Mouse (Mus musculus) gastrocnemius, adult 2 months (tissue): Measurements from ENCODE around the gene Lars2. TPM values are rescaled to one million over a fixed set of nuclear protein-coding genes. Genes with fewer than 3 reads are reported as not detected.

Experiments
- DNase-seq: peaks from one replicate; pipeline ENCODE4 v3.0.0; 2022
- H3K27ac ChIP-seq: fragments of 200-600 bp; 2 replicates; pipeline ENCODE4 v1.8.1; 2022; ENCODE audit warnings: mild to moderate bottlenecking
- H3K4me3 ChIP-seq: fragments of 200-600 bp; 2 replicates; pipeline ENCODE4 v1.8.1; 2022; ENCODE audit warnings: mild to moderate bottlenecking, moderate library complexity
- CTCF ChIP-seq: fragments of 200-600 bp; IDR thresholded peaks from 2 replicates; pipeline ENCODE4 v1.8.1; 2022; ENCODE audit warnings: antibody characterized with exemption, mild to moderate bottlenecking, moderate library complexity
- intact Hi-C: fragments of 180-260 bp; cut with DNase I; formaldehyde crosslinking; loops from one replicate; pipeline ENCODE4 v1.15.1; 2025
- total RNA-seq, 2 experiments: library from RNA; stranded (reverse); gene quantifications; 2 replicates each; pipeline ENCODE4 v1.2.3; 2021

Gene Lars2
- total RNA-seq, 2 experiments from 2014 or later: 22.9 to 24.3 TPM

- Histone ChIP-seq H3K4me3 (no peak overlapping the region), H3K27ac (peak overlapping the region; percentile 75)
- intact Hi-C loops: loop anchor here (5.0 to 10.0 kb wide), 2 partner anchors 39 to 252 kb away; no protein-coding TSS in a partner anchor
Measured at GRCm38 (mm10) chr9:123506270-123507146, 139.8 kb downstream of the Lars2 start.

GRCm38 (mm10) chr9:123507380-123507779 is 140.7 kb downstream of the Lars2 start:
- TF ChIP-seq CTCF: peak; percentile 60
- H3K4me3 ChIP-seq: no peak overlapping the region
- H3K27ac ChIP-seq: peak overlapping the region; percentile 75; the same call in 1 of the 2 replicates
- no peak for DNase-seq
- intact Hi-C loops: loop anchor here (5.0 to 10.0 kb wide), 2 partner anchors 40 to 253 kb away; no protein-coding TSS in a partner anchor

More at GRCm38 (mm10) chr9:123506270-123507146, 139.8 kb downstream of the Lars2 start:
- no peak for DNase-seq
- TF ChIP-seq CTCF: no peak; the same call in 1 of the 2 replicates

- intact Hi-C loops: loop anchor here (2.0 to 10.0 kb wide), 3 partner anchors 14 to 254 kb away; no protein-coding TSS in a partner anchor
- no peak for DNase-seq
- no peak overlapping the region for H3K4me3 ChIP-seq
- peak overlapping the region; percentile 20; the same call in 1 of the 2 replicates for H3K27ac ChIP-seq
- TF ChIP-seq CTCF: no peak
Measured at GRCm38 (mm10) chr9:123508986-123509385, 142.3 kb downstream of the Lars2 start.

DNA sequence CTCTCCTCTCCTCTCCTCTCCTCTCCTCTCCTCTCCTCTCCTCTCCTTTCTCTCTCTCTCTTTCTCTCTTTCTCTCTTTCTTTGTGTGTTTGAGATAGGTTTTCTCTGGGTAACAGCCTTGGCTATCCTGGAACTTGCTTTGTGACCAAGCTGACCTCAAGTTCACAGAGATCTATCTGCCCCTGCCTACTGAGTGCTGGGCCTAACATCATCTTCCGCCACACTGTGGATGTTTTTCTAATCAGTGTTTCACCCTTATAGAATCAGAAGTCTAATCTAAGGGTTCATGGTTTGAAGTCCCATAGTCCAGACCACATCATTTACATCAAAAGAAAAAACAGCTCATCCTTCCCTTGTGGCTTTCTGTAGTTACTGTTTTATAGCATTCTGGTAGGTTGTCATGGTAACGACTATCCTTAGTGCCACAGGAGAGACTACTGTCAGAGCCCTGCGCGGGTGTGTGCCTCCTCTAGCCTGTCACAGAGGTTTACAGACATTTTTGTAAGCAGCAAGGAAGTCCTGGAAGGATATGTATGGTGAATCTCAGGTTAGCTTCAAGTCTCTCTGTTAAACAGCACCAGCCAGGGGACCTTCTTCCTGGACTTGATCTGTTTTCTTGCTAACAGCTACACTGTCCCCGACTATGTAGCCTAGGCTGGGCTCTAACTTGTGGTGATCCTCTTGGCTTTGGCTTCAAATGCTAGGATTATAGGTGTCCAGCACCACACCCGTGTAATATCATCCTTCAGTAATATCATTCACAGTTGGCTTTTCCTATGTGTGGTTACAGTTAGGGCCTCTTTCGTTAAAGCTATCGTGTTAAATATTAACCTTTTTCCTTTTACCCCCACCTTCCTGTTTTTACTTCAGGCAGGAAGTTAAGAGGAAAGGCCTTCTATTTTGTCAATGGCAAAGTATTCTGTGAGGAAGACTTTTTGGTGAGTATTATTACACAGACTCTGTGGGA is 143.2 kb downstream of the Lars2 start:
- no peak for DNase-seq

DNA sequence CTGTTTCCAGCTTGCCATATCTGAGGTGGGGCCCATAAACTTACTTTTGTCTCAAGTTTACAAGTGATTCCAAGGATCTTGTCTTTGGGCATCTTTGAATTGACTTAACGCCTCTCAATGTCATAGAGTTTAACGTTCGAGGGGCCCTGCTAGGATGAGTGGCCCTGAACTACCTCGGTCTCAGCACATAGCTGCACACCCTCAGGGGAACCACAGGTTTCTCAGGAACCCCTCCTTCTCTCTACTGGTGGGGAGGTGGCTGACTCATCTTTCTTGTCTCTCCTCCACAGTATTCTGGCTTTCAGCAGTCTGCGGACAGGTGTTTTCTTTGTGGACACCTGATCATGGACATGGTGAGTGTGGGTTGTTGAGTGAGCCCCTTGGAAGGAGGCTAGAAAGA is 144.2 kb downstream of the Lars2 start:
- Histone ChIP-seq H3K27ac (peak overlapping the region; percentile 1; the same call in 1 of the 2 replicates), H3K4me3 (no peak overlapping the region)
- no peak for DNase-seq
- no peak for TF ChIP-seq CTCF
- intact Hi-C loops: no loop called here

More for the DNA sequence above, 143.2 kb downstream of the Lars2 start:
- Histone ChIP-seq H3K4me3 (no peak overlapping the region), H3K27ac (peak overlapping the region; percentile 53)
- intact Hi-C loops: loop anchor here (2.0 to 10.0 kb wide), 3 partner anchors 13 to 255 kb away; no protein-coding TSS in a partner anchor
- TF ChIP-seq CTCF: no peak

Other genes starting within 250 kb of the Lars2 start
- 10 to 100 TPM; 33.5 to 50.2 TPM for gene Clec3b, start 216.0 kb upstream of the Lars2 start, total RNA-seq
- gene Cdcp1, start 150.9 kb upstream of the Lars2 start, total RNA-seq: not detected
- gene Tmem158, start 106.2 kb upstream of the Lars2 start, total RNA-seq: 1 to 10 TPM in 1 of 2 experiments, under 1 TPM in 1; 0.23 to 1.1 TPM
- 10 to 100 TPM; 31.5 to 41.1 TPM for gene Limd1, start 111.8 kb downstream of the Lars2 start, total RNA-seq
- 10 to 100 TPM; 19.8 to 22.9 TPM for gene Sacm1l, start 162.8 kb downstream of the Lars2 start, total RNA-seq